Mouse (Mus musculus): ENCODE measurements around the gene Ckmt1. TPM values are rescaled to one million over a fixed set of nuclear protein-coding genes. Genes with fewer than 3 reads are reported as not detected.

Gene Ckmt1
- polyA plus RNA-seq, 1 experiment from 2014 or later: 107 TPM

Other genes starting within 250 kb of the Ckmt1 start
- gene Tgm7, start 247.9 kb upstream of the Ckmt1 start, polyA plus RNA-seq (2015; fragmentation: Nextera tagmentation; extraction: Ambion mirVana): 0.07 TPM in 1 of 2 replicates, not detected in the other
- gene Adal, start 217.3 kb upstream of the Ckmt1 start, polyA plus RNA-seq (2015; fragmentation: Nextera tagmentation; extraction: Ambion mirVana): 26.9 and 27.7 TPM in 2 replicates
- gene Lcmt2, start 217.1 kb upstream of the Ckmt1 start, polyA plus RNA-seq (2015; fragmentation: Nextera tagmentation; extraction: Ambion mirVana): 19.0 and 21.0 TPM in 2 replicates
- 45.5 and 47.1 TPM in 2 replicates for gene Tubgcp4, start 187.1 kb upstream of the Ckmt1 start, polyA plus RNA-seq (2015; fragmentation: Nextera tagmentation; extraction: Ambion mirVana)
- 7.0 and 7.1 TPM in 2 replicates for gene Zscan29, start 186.6 kb upstream of the Ckmt1 start, polyA plus RNA-seq (2015; fragmentation: Nextera tagmentation; extraction: Ambion mirVana)
- gene Trp53bp1, start 86.3 kb upstream of the Ckmt1 start, polyA plus RNA-seq (2015; fragmentation: Nextera tagmentation; extraction: Ambion mirVana): 148 and 171 TPM in 2 replicates
- 31.2 and 46.4 TPM in 2 replicates for gene Map1a, start 68.1 kb upstream of the Ckmt1 start, polyA plus RNA-seq (2015; fragmentation: Nextera tagmentation; extraction: Ambion mirVana)
- 19.8 and 21.3 TPM in 2 replicates for gene Ppip5k1, start 2.3 kb upstream of the Ckmt1 start, polyA plus RNA-seq (2015; fragmentation: Nextera tagmentation; extraction: Ambion mirVana)
- gene Strc, start 29.5 kb downstream of the Ckmt1 start, polyA plus RNA-seq (2015; fragmentation: Nextera tagmentation; extraction: Ambion mirVana): 0.04 and 0.17 TPM in 2 replicates
- 377 and 390 TPM in 2 replicates for gene Pdia3, start 56.1 kb downstream of the Ckmt1 start, polyA plus RNA-seq (2015; fragmentation: Nextera tagmentation; extraction: Ambion mirVana)
- gene Catsper2, start 56.1 kb downstream of the Ckmt1 start, polyA plus RNA-seq (2015; fragmentation: Nextera tagmentation; extraction: Ambion mirVana): 5.3 and 6.2 TPM in 2 replicates
- 2.2 and 2.4 TPM in 2 replicates for gene Ell3, start 86.6 kb downstream of the Ckmt1 start, polyA plus RNA-seq (2015; fragmentation: Nextera tagmentation; extraction: Ambion mirVana)
- gene Serf2, start 91.5 kb downstream of the Ckmt1 start, polyA plus RNA-seq (2015; fragmentation: Nextera tagmentation; extraction: Ambion mirVana): 281 and 313 TPM in 2 replicates
- 110 and 112 TPM in 2 replicates for gene Hypk, start 95.6 kb downstream of the Ckmt1 start, polyA plus RNA-seq (2015; fragmentation: Nextera tagmentation; extraction: Ambion mirVana)
- gene Serinc4, start 99.1 kb downstream of the Ckmt1 start, polyA plus RNA-seq (2015; fragmentation: Nextera tagmentation; extraction: Ambion mirVana): 0.73 and 1.3 TPM in 2 replicates
- 68.0 and 70.6 TPM in 2 replicates for gene Mfap1b, start 116.4 kb downstream of the Ckmt1 start, polyA plus RNA-seq (2015; fragmentation: Nextera tagmentation; extraction: Ambion mirVana)
- 29.2 and 30.1 TPM in 2 replicates for gene Mfap1a, start 149.0 kb downstream of the Ckmt1 start, polyA plus RNA-seq (2015; fragmentation: Nextera tagmentation; extraction: Ambion mirVana)
- 3.9 and 4.9 TPM in 2 replicates for gene Wdr76, start 149.0 kb downstream of the Ckmt1 start, polyA plus RNA-seq (2015; fragmentation: Nextera tagmentation; extraction: Ambion mirVana)

All from hindbrain, embryonic 15.5 days (tissue).